Mouse (Mus musculus): Measurements from ENCODE around the gene A230050P20Rik. TPM values are rescaled to one million over a fixed set of nuclear protein-coding genes. Genes with fewer than 3 reads are reported as not detected.

A230050P20Rik gene
- total RNA-seq, 1 experiment from 2014 or later, result 74.4 TPM

DNA sequence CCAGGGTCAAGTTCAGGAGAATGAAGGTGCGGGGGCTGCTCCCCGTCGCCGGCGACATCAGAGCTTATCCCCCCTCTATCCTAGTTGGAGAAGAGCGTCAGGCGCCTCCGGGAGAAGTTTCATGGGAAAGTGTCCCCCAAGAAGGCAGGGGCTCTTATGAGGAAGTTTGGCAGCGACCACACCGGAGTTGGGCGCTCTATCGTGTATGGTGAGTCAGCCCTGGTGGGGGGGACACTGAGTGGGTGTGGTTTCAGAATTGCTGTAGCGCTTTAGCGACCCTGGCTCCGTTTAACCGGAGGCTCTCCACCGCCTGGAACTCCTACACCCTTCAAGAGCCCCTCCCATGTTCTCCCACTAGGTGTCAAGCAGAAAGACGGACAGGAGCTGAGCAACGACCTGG is 804 bp downstream of the A230050P20Rik start:
- ATAC-seq (replicated peaks in 1 of 2; ENCODE audit: insufficient read depth in 1 of 2, low FRiP score in 2 of 2, low TSS enrichment in 1 of 2, low read depth in 1 of 2, poor library complexity in 2 of 2, severe bottlenecking in 2 of 2), result peak; percentile 47 to 61; a peak in 3 of 4 replicates

DNA sequence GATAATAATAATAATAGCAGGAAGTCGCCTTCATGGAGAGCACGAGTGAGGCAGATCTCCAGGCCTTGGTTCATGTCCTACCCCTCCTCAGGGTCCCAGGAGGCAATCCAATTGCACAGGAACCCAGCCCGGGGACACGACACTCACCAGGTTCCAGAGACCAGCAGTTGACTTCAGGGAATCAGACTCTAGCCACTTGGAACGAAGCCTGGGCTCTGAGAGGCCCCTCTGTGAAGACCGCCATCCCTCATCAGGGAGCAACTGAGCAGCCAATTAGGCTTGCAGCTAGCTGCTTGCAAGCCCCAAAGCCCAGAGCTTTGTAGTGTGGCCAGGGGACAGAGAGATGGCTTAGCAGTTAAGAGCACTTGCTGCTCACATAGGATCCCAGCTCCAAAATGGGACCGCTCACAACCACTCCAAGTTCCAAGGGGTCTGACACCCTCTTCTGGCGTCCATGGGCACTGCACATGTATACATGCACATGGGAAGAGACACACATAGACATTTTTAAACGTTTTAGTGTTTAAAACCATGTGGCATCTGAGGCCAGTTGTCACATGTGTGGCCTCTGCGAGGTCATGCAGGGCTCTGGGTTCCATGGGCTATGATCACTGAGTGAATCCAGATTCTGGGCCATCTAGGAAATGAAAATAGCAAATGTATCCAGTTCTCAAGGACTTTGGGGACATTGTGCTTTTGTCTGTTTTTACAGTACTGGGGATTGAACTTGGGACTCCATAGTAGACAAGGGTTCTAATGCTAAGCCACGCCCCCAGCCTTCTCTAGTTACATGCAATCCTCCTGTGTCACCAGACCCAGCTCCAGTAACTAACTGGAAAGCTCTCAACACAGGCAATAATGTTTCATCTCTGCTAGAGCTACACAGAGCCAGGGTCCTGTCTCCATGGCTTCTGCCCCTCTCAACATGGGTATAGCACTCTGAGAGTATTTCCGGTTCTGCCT is 2.0 kb downstream of the A230050P20Rik start:
- no peak for ATAC-seq (replicated peaks in 1 of 2; ENCODE audit: insufficient read depth in 1 of 2, low FRiP score in 2 of 2, low TSS enrichment in 1 of 2, low read depth in 1 of 2, poor library complexity in 2 of 2, severe bottlenecking in 2 of 2)

DNA sequence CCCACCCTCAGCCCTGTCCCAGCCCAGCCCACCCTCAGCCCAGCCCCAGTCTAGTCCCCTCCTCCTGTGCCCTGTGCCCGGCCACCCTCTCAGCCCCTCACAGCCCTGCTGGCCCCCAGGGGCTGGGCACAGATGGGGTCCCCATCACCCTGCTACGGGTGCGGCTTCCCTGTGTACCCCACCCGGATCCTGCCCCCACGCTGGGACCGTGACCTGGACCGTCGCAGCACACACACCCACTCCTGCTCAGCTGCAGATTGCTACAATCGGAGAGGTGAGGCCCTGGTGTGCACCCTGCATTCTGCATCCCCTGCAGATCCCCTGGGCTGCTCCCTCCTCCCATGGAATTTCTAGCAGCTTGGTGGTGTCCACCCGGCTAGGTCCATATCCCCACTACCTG is 4.5 kb downstream of the A230050P20Rik start:
- no peak for ATAC-seq (replicated peaks in 1 of 2; ENCODE audit: insufficient read depth in 1 of 2, low FRiP score in 2 of 2, low TSS enrichment in 1 of 2, low read depth in 1 of 2, poor library complexity in 2 of 2, severe bottlenecking in 2 of 2)

DNA sequence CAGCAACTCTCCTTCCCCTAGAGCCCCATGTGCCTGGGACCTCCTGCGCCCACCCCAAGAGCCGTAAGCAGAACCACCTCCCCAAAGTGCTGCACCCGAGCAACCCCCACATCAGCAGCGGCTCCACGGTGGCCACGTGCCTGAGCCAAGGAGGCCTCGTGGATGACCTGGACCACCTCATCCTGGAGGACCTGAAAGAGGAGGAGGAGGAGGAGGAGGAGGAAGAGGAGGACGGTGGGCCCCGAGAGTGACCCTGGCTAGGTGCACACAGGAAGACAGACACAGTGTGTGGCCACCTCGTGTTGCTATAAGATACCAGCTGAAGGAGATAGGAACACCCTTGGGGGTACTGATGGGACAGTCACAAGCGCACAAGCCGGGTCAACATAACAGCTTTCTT is 5.1 kb downstream of the A230050P20Rik start:
- no peak for ATAC-seq (replicated peaks in 1 of 2; ENCODE audit: insufficient read depth in 1 of 2, low FRiP score in 2 of 2, low TSS enrichment in 1 of 2, low read depth in 1 of 2, poor library complexity in 2 of 2, severe bottlenecking in 2 of 2)

DNA sequence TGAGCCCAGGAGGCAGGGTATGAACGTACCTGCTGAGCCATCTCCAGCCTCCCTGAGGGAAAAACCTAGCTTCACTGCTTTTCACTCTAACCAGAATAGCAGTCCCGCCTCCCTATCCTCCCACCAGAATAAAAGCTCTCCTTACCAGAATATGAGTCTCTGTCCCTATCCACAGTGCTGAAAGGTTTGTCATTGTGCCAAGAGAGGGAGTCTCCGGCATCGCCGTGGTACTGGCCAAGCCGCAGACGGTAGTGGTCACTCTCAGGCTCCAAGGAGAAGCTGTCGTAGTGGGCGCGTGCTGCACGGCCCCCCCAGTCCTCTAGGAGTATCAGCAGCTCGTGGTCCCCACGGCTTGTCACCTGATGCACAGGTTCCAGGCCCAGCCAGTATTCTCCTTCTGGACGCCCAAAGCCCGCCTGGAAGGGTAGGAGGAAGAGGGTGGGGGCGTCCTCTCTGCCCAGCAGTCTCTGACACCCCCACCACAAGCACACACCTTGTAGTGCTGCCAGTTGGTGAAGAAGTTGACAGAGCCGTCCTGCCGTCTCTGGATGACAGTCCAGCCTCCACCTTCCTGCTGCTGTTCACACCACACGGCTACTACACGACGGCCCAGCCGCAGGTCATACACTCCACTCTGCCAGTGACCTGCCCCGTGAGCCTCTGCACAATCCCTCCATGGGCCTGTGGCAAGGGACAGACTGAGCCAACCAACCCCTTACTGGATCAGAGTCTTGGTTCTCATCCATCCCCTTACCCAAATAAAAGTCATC is 6.8 kb downstream of the A230050P20Rik start:
- no peak for ATAC-seq (replicated peaks in 1 of 2; ENCODE audit: insufficient read depth in 1 of 2, low FRiP score in 2 of 2, low TSS enrichment in 1 of 2, low read depth in 1 of 2, poor library complexity in 2 of 2, severe bottlenecking in 2 of 2)

DNA sequence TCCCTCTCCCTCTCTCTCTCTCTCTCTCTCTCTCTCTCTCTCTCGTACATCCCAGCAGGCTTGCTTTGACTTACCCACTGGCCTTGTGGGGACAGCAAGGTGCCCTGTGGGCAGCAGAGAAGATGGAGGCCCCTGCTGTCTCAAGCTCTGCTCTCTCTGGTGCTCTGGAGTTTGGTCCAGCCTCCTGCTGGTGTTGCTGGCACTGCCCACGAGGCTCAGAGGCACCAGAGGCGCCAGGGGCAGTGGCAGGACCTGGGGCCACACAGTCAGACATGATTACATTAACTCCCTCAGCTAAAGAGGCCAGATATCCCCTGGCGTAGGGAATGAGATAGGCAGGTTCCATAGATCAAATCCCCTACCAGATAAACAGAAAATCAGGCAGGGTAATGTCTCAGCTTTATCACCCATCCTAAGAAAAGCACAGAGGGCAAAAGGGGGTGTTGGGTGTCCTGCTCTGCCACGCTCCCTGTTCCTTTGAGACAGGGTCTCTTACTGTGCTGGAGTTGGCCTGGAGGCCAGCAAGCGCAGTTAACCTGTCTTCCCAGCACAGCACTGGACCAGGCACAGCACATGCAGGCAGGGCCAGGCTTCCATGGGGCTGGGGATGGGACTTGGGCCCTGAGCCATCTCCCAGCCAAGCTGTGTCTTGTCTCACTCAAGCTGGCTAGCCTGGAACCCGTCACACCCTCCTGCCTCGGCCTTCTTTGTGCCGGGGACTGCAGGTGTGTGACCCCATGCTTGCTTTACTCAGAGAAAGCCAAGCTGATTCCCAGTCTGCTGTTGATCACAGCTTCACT is 8.1 kb downstream of the A230050P20Rik start:
- no peak for ATAC-seq (replicated peaks in 1 of 2; ENCODE audit: insufficient read depth in 1 of 2, low FRiP score in 2 of 2, low TSS enrichment in 1 of 2, low read depth in 1 of 2, poor library complexity in 2 of 2, severe bottlenecking in 2 of 2)

DNA sequence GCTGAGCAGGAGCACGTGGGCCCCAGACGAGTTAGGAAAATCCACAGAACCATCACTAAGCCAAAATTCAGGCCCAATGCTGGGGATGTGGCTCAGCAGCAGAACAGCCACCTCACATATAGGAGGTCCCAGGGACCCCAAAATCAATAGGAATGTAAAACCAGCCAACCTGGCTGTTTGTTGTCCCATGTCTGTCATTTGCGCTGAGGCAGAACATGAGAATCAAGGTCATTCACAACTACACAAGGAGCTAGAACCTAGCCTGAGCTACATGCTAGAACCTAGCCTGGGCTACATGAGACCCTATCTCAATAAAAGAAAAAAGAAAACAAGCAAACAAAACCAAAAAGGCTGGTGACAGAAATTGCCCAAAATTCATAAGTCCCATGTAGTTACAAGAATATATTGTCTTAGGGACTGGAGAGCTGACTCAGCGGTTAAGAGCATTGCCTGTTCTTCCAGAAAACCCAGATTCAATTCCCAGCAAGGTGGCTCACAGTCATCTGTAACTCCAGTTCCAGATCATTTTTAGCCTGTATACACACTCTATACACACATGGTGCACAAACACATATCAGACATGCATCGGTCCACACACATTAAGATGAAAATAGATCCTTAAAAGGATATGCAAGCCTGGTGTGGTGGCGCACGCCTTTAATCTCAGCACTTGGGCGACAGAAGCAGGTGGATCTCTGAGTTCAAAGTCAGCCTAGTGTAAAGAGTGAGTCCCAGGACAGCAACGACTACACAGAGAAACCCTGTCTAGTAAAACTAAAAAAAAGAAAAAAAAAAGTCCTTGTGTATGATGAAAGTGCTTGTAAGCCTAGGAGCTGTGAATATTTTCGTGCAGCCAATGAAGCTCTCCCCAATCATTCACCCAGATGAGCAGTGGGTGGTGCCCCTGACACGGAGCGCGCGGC is 8.9 kb downstream of the A230050P20Rik start:
- ATAC-seq (replicated peaks in 1 of 2; ENCODE audit: insufficient read depth in 1 of 2, low FRiP score in 2 of 2, low TSS enrichment in 1 of 2, low read depth in 1 of 2, poor library complexity in 2 of 2, severe bottlenecking in 2 of 2), result no peak

DNA sequence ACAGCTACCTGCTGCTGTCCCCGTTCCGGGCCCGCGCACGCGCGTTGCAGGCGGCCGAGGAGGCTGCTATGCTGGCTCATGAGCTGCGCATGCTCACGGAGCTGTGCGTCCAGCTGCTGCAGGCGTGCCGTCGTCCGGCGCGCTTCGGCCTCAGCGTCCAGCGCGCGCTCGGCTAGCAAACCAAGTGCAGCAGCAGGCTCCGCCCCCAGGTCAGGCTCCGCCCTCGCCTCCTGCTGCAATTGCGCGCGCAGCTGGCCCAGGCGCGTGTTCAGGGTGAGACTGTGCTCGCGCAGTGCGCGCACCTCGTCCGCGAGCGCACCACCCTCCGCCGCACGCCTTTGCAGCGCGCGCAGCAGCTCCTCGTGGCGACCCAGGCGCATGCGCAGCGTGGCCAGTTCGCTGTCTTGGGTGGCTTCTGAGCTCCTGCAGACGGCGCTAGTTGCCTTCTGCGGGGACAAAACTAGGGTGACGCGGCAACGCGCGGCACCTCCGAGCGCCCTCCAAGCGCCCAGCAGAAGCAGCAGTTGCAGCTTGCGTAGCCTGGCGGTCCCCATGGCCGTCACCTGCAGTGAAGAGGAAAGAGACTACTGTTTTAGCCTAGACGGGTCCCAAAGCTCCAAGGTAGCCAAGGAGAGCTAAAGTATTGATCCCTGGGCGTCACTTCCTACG is 9.7 kb downstream of the A230050P20Rik start:
- peak; percentile 80 to 89 for ATAC-seq (replicated peaks in 1 of 2; ENCODE audit: insufficient read depth in 1 of 2, low FRiP score in 2 of 2, low TSS enrichment in 1 of 2, low read depth in 1 of 2, poor library complexity in 2 of 2, severe bottlenecking in 2 of 2)

DNA sequence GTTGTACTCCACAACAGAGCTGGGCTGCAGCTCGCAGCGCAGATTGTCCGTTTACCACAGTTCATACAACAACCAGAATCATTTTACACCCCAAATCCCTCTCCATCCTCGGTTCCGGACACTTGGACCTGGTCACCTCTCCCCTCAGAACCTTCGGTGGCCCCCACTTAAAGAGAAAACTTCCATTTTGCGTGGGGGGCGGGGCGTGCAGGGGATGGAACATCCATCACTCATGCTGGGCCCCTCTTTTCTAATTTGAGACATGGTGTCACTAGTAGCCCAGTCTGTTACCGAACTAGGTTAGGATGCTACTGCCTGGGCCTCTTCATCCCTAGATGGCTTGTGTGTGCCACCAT is 10.2 kb downstream of the A230050P20Rik start:
- ATAC-seq (replicated peaks in 1 of 2; ENCODE audit: insufficient read depth in 1 of 2, low FRiP score in 2 of 2, low TSS enrichment in 1 of 2, low read depth in 1 of 2, poor library complexity in 2 of 2, severe bottlenecking in 2 of 2), result no peak

DNA sequence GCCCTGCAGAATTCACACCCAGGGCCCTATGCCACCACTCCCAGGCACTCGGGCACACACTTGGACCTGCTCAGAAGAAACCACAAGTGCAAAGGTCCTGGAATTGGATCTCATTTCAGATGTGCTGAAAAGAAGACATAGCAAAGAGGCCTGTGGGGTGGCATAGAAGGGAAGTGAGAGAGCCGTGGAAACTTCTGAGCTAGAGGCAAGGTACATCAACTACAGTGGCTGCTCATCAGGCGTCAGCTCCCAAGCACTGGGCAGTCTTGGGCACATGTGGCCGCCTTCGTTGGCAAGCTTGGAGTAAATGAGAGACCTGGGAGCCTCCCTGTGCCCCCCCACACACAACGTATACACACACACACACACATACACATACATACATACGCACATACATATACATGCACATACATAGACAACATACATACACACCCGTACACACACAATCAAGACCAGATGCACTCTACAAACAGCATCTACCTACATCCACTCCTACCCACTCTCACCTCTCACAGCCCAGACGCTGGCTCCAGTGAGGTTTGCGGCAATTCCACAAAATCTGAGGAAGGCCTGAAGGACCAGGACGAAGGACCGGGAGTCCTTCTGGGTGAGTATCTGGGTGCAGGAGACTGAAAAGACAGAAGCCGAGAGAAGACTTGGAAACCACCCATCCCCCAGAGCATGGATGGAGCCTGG is 10.8 kb downstream of the A230050P20Rik start, which contains the start of gene Angptl6:
Gene Angptl6 (minus strand): TSS at position 631 of the 696 bp plus-strand sequence.
- ATAC-seq (replicated peaks in 1 of 2; ENCODE audit: insufficient read depth in 1 of 2, low FRiP score in 2 of 2, low TSS enrichment in 1 of 2, low read depth in 1 of 2, poor library complexity in 2 of 2, severe bottlenecking in 2 of 2), result no peak

DNA sequence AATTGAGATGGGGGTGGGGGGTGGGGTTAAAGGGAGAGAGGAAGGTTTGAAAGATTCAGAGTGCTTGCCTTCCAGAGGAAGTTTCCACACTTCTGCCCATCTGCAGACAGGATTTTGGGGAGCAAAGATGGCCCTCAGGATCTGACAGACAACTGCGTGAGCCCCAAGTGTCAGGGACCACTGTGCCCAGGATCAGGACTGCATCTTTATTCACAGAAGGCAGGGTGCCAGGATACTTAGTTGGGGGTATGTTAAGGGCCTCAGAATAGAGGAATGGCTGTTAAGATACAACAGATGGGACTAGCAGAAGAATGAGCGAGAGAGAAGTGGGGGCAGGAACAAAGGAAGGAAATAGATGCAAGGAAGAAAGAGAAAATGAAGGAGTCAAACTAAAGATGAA is 18.1 kb downstream of the A230050P20Rik start:
- ATAC-seq (replicated peaks in 1 of 2; ENCODE audit: insufficient read depth in 1 of 2, low FRiP score in 2 of 2, low TSS enrichment in 1 of 2, low read depth in 1 of 2, poor library complexity in 2 of 2, severe bottlenecking in 2 of 2), result no peak

DNA sequence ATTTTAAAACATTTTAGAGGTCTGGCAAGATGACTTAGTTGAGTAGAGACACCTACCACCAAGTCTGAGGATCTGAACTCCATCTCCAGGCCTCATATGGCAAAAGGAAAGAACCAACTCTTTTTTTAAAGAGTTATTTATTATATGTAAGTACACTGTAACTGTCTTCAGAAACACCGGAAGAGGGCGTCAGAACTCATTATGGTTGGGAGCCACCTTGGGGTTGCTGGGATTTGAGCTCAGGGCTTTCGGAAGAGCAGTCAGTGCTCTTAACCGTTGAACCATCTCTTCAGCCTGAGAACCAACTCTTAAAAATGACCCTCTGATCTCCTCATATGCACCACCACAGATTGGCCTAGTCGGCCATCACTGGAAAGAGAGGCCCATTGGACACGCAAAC is 18.7 kb downstream of the A230050P20Rik start:
- ATAC-seq (replicated peaks in 1 of 2; ENCODE audit: insufficient read depth in 1 of 2, low FRiP score in 2 of 2, low TSS enrichment in 1 of 2, low read depth in 1 of 2, poor library complexity in 2 of 2, severe bottlenecking in 2 of 2), result no peak

DNA sequence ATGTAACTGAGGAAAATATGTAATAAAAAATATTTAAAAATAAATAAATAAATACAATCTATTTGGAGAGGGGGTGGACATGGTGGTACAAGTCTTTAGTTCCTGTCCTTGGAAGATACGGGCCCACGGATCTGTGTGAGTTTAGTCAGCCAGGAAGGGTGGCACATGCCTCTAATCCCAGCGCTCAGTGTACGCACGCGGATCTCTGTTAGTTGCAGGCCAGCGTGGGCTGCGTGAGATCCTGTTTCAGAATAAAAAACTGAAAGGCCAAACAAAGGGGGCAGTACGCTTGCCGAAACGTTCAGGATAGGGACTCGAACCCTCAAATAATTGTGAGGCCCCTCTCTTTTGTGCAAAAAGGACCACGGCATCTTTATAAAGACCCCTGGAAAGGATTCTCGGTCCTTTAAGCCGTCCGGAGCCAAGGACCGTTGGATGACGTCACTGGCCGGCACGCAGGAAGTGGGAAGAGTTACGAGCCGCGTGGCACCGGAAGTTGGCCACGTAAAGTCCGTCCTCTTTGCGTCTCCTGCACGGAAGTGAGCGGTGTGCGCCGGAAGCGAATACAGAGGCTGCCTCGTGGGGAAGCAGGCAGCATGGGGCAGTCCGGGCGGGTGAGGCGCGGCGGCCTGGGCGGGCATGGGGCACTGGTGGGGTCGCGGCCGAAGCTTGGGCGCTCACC is 19.4 kb downstream of the A230050P20Rik start, which contains the start of gene Ppan:
Gene Ppan (plus strand): TSS at position 472 of the 682 bp plus-strand sequence.
- peak; percentile 93 to 97 for ATAC-seq (replicated peaks in 1 of 2; ENCODE audit: insufficient read depth in 1 of 2, low FRiP score in 2 of 2, low TSS enrichment in 1 of 2, low read depth in 1 of 2, poor library complexity in 2 of 2, severe bottlenecking in 2 of 2)

DNA sequence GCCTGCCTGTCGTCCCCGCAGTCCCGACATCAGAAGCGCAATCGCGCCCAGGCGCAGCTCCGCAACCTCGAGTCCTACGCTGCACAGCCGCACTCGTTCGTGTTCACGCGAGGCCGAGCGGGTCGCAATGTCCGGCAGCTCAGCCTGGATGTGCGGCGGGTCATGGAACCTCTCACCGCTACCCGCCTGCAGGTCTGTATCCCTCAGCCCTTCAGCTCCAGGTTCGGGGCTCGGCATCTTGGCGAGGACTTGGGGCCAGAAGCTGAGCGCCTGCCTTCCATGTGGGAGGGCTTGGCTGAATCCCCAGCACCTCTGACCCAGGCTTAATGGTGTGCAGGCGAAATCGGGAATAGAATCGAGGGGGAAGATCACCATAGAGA is 19.9 kb downstream of the A230050P20Rik start:
- ATAC-seq (replicated peaks in 1 of 2; ENCODE audit: insufficient read depth in 1 of 2, low FRiP score in 2 of 2, low TSS enrichment in 1 of 2, low read depth in 1 of 2, poor library complexity in 2 of 2, severe bottlenecking in 2 of 2), result no peak
